Mouse (Mus musculus) C2C12 (cell line): Measurements from ENCODE around the gene Sdc3. TPM values are rescaled to one million over a fixed set of nuclear protein-coding genes. Genes with fewer than 3 reads are reported as not detected.

Experiments used
- H3K27me3 ChIP-seq: one replicate; pipeline ENCODE4 v1.6.1; 2011; ENCODE audit not compliant: control insufficient read depth, insufficient read depth, insufficient read length
- H3K36me3 ChIP-seq: one replicate; pipeline ENCODE4 v1.6.1; 2011; ENCODE audit not compliant: control insufficient read depth, insufficient read depth
- H3K4me3 ChIP-seq: one replicate; pipeline ENCODE4 v1.5.1; 2011; ENCODE audit warnings: mild to moderate bottlenecking, control low read depth; ENCODE audit not compliant: poor library complexity, insufficient read depth, severe bottlenecking
- H3K79me2 ChIP-seq: one replicate; pipeline ENCODE4 v1.6.1; 2011; ENCODE audit not compliant: control insufficient read depth, insufficient read depth
- H3K79me3 ChIP-seq: one replicate; pipeline ENCODE4 v1.6.1; 2011; ENCODE audit warnings: low read depth, control low read depth
- H3ac ChIP-seq: one replicate; pipeline ENCODE3; 2011; ENCODE audit warnings: low read depth; ENCODE audit not compliant: control insufficient read depth, insufficient read length
- CEBPB ChIP-seq: IDR thresholded peaks from one replicate; pipeline ENCODE4 v1.6.1; 2011; ENCODE audit warnings: low read depth, mild to moderate bottlenecking, control low read depth, moderate library complexity
- CTCF ChIP-seq: IDR thresholded peaks from one replicate; pipeline ENCODE4 v1.5.1; 2011; ENCODE audit not compliant: control insufficient read depth, insufficient read depth, insufficient read length
- FOSL1 ChIP-seq: IDR thresholded peaks from one replicate; pipeline ENCODE4 v1.8.0; 2011; ENCODE audit warnings: mild to moderate bottlenecking, low read length; ENCODE audit not compliant: poor library complexity, insufficient read depth, severe bottlenecking
- MAX ChIP-seq: IDR thresholded peaks from one replicate; pipeline ENCODE4 v1.6.1; 2011; ENCODE audit warnings: mild to moderate bottlenecking, control low read depth
- MYOD1 ChIP-seq: IDR thresholded peaks from one replicate; pipeline ENCODE4 v1.6.1; 2011; ENCODE audit warnings: low read depth; ENCODE audit not compliant: control insufficient read depth, insufficient read length
- MYOG ChIP-seq: IDR thresholded peaks from one replicate; pipeline ENCODE4 v1.6.1; 2011; ENCODE audit not compliant: control insufficient read depth, insufficient read length; ENCODE audit errors: extremely low read depth
- USF1 ChIP-seq: IDR thresholded peaks from one replicate; pipeline ENCODE4 v1.6.1; 2011; ENCODE audit warnings: low read depth, mild to moderate bottlenecking, control low read depth, moderate library complexity
- polyA plus RNA-seq: library from polyadenylated mRNA; unstranded; fragments of >200 nt; fragmentation: generic; extraction: Trizol; gene quantifications from one replicate; pipeline ENCODE4 v1.2.1, GENCODE M21; 2012; ENCODE audit warnings: missing spikeins

Gene Sdc3
- polyA plus RNA-seq, 1 experiment: 63.6 TPM

DNA sequence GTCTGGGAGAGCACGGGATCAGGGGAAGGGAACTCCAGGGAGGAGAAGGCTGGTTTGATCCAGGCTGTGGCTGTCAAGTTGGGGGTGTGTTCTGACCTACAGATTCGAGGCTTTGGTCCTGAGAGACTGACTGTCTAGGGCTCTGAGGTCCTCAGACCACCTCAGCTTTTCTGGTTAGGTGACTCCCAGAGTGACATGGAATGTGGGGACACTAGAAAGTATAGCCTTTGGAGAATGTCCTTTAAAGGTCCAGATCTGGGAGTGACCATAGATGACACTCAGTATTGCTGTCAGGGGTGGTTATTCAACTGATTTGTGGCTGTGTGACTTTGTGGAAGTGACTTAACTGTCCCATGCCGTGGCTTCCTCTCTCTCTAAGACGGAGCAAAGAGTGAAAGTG lies 2.4 kb downstream of the Sdc3 start:
- no peak overlapping the region for H3K4me3 ChIP-seq
- H3ac ChIP-seq: no peak overlapping the region
- peaks cover 8% of the 10 kb centered on the region for H3K79me3 ChIP-seq
- TF ChIP-seq MAX (no peak), MYOD1 (no peak), CTCF (no peak), USF1 (no peak), CEBPB (no peak), FOSL1 (no peak), MYOG (no peak)
- H3K27me3 ChIP-seq: no peaks in the 10 kb centered on the region
- peaks cover 63% of the 10 kb centered on the region for H3K79me2 ChIP-seq
- no peaks in the 10 kb centered on the region for H3K36me3 ChIP-seq

DNA sequence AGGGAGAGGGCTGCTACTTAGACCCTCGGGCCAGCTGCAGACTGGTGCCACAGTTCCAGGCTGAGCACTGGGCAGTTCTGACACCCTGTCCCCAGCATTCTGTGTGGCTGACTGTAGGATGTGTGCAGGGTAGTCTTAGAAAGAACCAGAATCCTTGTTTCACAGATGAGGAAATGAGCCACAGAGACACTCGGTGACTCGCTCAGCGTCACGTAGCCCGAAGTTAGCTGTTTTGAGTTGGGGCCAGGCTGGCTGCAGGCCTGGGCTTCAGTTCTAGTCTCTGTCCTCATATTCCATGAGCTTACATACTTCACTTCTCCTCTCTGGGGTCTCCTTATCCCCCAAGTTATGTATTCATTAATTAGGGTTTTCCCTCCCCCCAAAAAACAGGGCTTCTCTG lies 3.6 kb downstream of the Sdc3 start:
- TF ChIP-seq MYOG (no peak), CTCF (no peak), MAX (no peak), MYOD1 (no peak), CEBPB (no peak), FOSL1 (no peak), USF1 (no peak)
- Histone ChIP-seq H3ac (peak overlapping the region; percentile 20), H3K79me3 (peaks cover 17% of the 10 kb centered on the region), H3K27me3 (no peaks in the 10 kb centered on the region), H3K36me3 (no peaks in the 10 kb centered on the region), H3K4me3 (no peak overlapping the region), H3K79me2 (peaks cover 75% of the 10 kb centered on the region)

DNA sequence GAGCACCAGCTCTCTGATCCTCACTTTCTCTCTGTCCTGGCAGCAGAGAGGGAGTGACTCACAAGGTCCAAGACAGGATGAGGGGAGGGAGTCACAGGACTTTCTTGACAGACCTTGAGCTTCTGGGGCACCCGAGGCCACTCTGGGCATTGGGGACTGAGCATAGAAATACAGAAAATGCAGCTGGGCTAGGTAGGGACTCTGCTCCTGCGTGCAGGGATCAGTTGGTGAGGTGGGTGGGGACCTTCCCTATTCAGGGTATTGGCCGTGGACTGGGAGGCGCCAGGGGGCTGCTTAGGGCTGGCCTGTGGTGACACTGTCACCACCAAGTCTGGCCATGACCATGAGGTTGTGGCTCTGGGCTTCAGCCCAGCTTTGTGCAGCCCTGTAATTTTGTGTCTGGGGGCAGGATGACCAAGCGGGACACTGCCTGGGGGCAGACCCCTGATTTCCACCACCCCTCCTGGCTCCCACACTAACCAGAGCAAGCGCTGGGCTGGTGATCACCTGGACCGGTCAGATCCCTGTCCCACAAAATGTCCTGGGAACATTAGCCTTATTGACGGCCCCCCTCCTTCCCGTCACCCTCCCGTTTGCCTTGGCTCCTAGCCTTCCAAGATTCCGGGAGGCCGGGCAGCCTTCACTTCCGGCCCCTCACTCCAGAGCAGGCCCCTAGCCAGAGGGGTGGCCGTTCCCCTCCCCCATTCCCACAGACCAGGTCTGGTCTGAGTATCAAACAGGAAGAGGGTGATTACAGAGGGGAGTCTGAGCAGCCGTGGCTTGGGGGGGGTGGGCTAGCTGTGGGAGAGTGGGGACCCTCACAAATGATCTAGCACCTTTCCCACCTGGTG lies 5.1 kb downstream of the Sdc3 start:
- no peaks in the 10 kb centered on the region for H3K36me3 ChIP-seq
- TF ChIP-seq MYOG: no peak
- TF ChIP-seq MAX: no peak
- TF ChIP-seq CTCF: no peak
- TF ChIP-seq MYOD1: no peak
- TF ChIP-seq CEBPB: no peak
- TF ChIP-seq USF1: no peak
- no peak for TF ChIP-seq FOSL1
- peak overlapping the region; percentile 22 for H3ac ChIP-seq
- no peaks in the 10 kb centered on the region for H3K27me3 ChIP-seq
- H3K79me2 ChIP-seq: peaks cover 90% of the 10 kb centered on the region
- H3K79me3 ChIP-seq: peaks cover 23% of the 10 kb centered on the region
- H3K4me3 ChIP-seq: no peak overlapping the region

DNA sequence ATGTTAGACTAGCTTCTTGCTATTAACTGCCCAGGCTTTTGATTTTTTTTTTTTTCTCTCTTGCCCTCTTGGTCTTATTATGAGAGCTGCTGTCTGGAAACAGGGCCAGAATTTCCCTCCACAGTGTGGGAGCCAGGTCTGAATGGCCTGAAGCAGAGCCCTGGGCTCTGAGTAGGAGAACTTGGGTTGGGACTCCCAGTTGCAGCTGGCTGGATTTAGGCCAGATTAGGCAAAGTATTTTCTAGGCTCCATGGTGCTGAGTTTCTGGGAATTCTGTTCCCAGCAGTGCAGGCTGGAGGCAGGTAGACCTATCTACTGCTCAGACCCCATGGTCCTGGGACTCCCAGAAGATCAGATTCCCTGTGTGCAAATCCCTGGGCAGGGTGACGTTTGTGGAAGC lies 6.1 kb downstream of the Sdc3 start:
- H3K27me3 ChIP-seq: no peaks in the 10 kb centered on the region
- no peaks in the 10 kb centered on the region for H3K36me3 ChIP-seq
- no peak for TF ChIP-seq USF1
- TF ChIP-seq MYOD1: no peak
- TF ChIP-seq CEBPB: no peak
- TF ChIP-seq CTCF: no peak
- no peak for TF ChIP-seq MYOG
- no peak for TF ChIP-seq MAX
- TF ChIP-seq FOSL1: no peak
- H3K4me3 ChIP-seq: no peak overlapping the region
- H3K79me3 ChIP-seq: peaks cover 27% of the 10 kb centered on the region
- H3K79me2 ChIP-seq: peaks cover 92% of the 10 kb centered on the region
- no peak overlapping the region for H3ac ChIP-seq

DNA sequence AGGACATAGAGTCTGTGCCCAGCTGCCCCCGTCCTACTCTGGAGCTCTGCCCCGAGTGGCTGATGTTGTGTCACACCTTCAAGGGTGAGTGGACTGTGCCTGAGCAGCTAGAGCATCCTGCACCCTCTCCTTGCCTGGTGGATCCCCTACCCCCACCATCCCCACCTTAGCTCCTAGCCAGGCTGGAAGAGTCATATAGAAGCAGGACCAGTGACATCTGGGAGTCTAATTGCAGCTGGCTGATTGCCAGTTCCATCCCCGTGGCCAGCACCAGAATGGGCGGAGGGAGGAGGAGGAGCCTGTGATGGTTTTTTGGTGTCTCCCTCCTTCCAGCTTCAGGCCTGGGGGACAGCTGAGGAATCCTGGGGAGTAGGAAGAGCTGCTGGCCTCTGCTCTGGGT lies 6.8 kb downstream of the Sdc3 start:
- peaks cover 28% of the 10 kb centered on the region for H3K79me3 ChIP-seq
- H3K27me3 ChIP-seq: no peaks in the 10 kb centered on the region
- H3K4me3 ChIP-seq: no peak overlapping the region
- H3K79me2 ChIP-seq: peaks cover 95% of the 10 kb centered on the region
- H3K36me3 ChIP-seq: no peaks in the 10 kb centered on the region
- H3ac ChIP-seq: no peak overlapping the region
- no peak for TF ChIP-seq MYOG
- no peak for TF ChIP-seq USF1
- no peak for TF ChIP-seq MYOD1
- no peak for TF ChIP-seq CEBPB
- no peak for TF ChIP-seq CTCF
- no peak for TF ChIP-seq MAX
- no peak for TF ChIP-seq FOSL1

DNA sequence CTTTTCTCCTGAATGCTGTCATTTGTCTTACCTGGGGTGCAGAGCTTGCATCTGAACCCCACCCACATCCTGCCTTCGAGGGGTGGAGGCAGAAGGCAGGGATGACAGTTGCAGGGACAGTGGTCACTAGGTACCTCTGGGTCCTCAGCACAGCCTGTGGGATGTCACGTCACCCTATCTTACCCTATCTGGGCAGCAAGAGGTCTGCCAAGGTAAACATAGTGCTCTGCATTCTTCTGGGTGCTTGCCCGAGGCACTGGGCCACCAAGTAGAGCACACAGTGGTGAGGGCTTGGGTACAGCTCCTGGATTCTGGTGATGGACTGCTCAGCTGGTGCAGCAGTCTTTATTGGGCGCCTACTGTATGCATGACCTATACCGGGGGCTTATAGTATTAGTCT lies 7.2 kb downstream of the Sdc3 start:
- peaks cover 28% of the 10 kb centered on the region for H3K79me3 ChIP-seq
- no peaks in the 10 kb centered on the region for H3K36me3 ChIP-seq
- peaks cover 95% of the 10 kb centered on the region for H3K79me2 ChIP-seq
- TF ChIP-seq MAX: no peak
- no peak for TF ChIP-seq USF1
- TF ChIP-seq CEBPB: no peak
- no peak for TF ChIP-seq FOSL1
- TF ChIP-seq MYOG: no peak
- TF ChIP-seq MYOD1: no peak
- TF ChIP-seq CTCF: no peak
- no peak overlapping the region for H3K4me3 ChIP-seq
- H3K27me3 ChIP-seq: no peaks in the 10 kb centered on the region
- no peak overlapping the region for H3ac ChIP-seq
